Mouse (Mus musculus) heart, postnatal 0 days (tissue): Measurements from ENCODE around the gene Arid1b.

Experiments used
- CTCF ChIP-seq: IDR thresholded peaks from 2 replicates; pipeline ENCODE4 v1.5.1; 2016; ENCODE audit warnings: antibody characterized with exemption, control low read depth, low read depth
- EP300 ChIP-seq: IDR thresholded peaks from 2 replicates; pipeline ENCODE4 v1.6.1; 2016; ENCODE audit warnings: antibody characterized with exemption, low read depth

DNA sequence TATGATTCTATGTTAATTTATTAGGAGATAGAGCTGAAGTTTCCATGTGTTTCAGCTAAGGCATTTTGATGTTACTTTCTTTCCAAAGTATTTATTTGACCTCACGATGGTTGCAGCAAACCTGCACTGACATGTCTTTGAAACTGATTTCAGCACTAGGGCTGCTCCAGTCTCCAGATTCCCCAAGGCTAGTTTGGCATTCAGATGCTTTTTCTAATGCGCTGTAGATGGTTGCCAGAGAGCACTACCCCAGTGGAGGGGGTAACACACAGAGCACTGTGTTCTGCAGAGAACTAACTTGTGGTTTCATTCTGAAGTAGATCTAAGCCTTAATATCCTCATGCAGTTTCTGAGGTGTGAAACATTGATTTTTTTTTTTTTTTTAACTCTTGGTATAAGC is 250.4 kb downstream of the Arid1b start:
- TF ChIP-seq CTCF (no peak), EP300 (no peak)
